Mouse (Mus musculus) testis, adult 2 months (tissue): ENCODE data around the gene G6pc.

Experiments
- CTCF ChIP-seq: fragments of 200-500 bp; IDR thresholded peaks from 2 replicates; pipeline ENCODE4 v1.5.1; 2012; ENCODE audit warnings: low read depth, mild to moderate bottlenecking, inconsistent platforms, low read length, moderate library complexity; ENCODE audit not compliant: control insufficient read depth, insufficient read depth, insufficient replicate concordance
- POLR2A ChIP-seq: fragments of 200-500 bp; IDR thresholded peaks from 2 replicates; pipeline ENCODE4 v1.6.1; 2012; ENCODE audit warnings: low read depth, mild to moderate bottlenecking, inconsistent platforms, low read length, moderate library complexity; ENCODE audit not compliant: control insufficient read depth

DNA sequence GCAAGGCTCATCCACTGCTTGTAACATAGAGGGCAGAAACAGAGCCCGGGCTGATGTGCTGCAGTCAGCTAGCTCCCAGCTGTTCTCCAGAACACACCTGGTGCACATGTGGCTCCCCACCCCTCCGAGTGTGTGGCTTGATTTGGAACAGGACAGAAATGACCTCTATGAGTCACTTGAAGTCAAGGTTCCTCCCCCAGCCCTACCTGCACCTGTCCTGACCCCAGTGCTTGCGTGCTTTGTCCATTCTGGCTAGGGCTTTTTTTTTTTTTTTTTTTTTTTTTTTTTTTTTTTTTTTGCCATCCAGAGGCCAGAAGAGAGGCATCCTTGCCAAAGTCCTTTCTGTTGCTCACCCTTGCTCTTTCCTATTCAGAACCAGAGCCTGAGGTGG, 15.6 kb upstream of the G6pc start:
- TF ChIP-seq POLR2A: no peak
- TF ChIP-seq CTCF: no peak
